In the genomic region with DNA sequence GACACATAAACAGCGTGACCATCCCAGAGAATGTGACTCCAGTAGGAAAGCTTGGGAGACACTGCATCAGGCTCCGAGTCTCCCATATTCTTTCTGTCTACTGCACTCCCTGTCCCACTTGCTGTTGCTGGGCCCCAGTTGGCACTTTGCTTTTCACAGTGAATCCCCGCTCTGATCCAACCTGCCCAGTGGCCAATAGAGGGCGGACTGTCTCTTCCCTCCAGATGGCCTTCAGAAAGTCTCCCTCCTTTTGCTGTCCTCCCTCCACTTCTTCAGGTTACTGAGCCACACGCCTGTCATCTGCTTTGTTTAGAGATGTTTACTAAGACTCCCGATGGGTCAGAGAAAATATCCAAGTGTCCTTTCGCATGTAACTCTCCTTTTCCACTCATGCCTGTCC, we compare ENCODE assay signal across 10 mouse cellular contexts. TPM values are rescaled to one million over a fixed set of nuclear protein-coding genes. Genes with fewer than 3 reads are reported as not detected.
DNase-seq lines count a peak whose midpoint lies in the region; ATAC-seq lines count a peak whose summit lies in the region.
"Had no signal": no experiment of that assay in that cellular context is flagged by ENCODE, and none has a peak within 500 bp of the region (broad histone marks: within the 10 kb centered on the region; RNA-seq: fewer than 3 reads in every experiment).

No protein-coding gene starts in this region.

- H3K9ac ChIP-seq in forebrain, embryonic 11.5 days (ENCODE audit: low read length), result no peak overlapping the region
- no peak overlapping the region for H3K9ac ChIP-seq in forebrain, embryonic 15.5 days (replicated peaks)
- H3K9ac ChIP-seq: heart, embryonic 15.5 days had no signal

- no peak for ATAC-seq in forebrain, embryonic 11.5 days (replicated peaks; ENCODE audit: low FRiP score)
- no peak for ATAC-seq in forebrain, embryonic 15.5 days (replicated peaks)

- no peak overlapping the region for H3K4me2 ChIP-seq in forebrain, embryonic 11.5 days (ENCODE audit: low read depth, low read length, severe bottlenecking)
- no peak overlapping the region for H3K4me2 ChIP-seq in forebrain, embryonic 15.5 days (replicated peaks)
- H3K4me2 ChIP-seq: heart, embryonic 15.5 days had no signal

- DNase-seq in forebrain, embryonic 11.5 days (ENCODE audit: low spot score), result peak; percentile 70
- DNase-seq in right cerebral cortex, postnatal 10 days (ENCODE audit: low spot score in 2 of 2), result peak; percentile 37 to 61
- no peak for DNase-seq in right cerebral cortex, postnatal 25 days
- peak; percentile 77 to 81 for DNase-seq in cerebellum, postnatal 14 days
- DNase-seq in heart, postnatal 25 days (ENCODE audit: low spot score), result peak; percentile 27
- DNase-seq in lung, postnatal 36 days, result peak; percentile 81
- peak; percentile 30 to 33 for DNase-seq in thymus, postnatal 36 days

- no peaks in the 10 kb centered on the region for H3K9me3 ChIP-seq in forebrain, embryonic 11.5 days (ENCODE audit: control insufficient read depth, low read length)
- no peaks in the 10 kb centered on the region for H3K9me3 ChIP-seq in forebrain, embryonic 15.5 days
- H3K9me3 ChIP-seq: heart, embryonic 15.5 days had no signal

- no peak overlapping the region for H3K4me3 ChIP-seq in forebrain, embryonic 11.5 days (ENCODE audit: low read depth, low read length)
- H3K4me3 ChIP-seq in forebrain, embryonic 15.5 days, result no peak overlapping the region
- H3K4me3 ChIP-seq: heart, embryonic 15.5 days; myocyte had no signal

- WGBS in forebrain, embryonic 11.5 days, result 25% methylated on average over 7 of the region's 7 CpGs
- 22% methylated on average over 7 of the region's 7 CpGs for WGBS in forebrain, embryonic 15.5 days

- peaks cover 3% of the 10 kb centered on the region; the same call in 1 of the 2 replicates for H3K27me3 ChIP-seq in forebrain, embryonic 11.5 days (ENCODE audit: control insufficient read depth, insufficient read depth, low read length)
- H3K27me3 ChIP-seq in forebrain, embryonic 15.5 days, result no peaks in the 10 kb centered on the region

- intact Hi-C loops in heart, postnatal 25 days (cut with DNase I), result loop anchor here (1.0 to 10.0 kb wide), 6 partner anchors 102 to 408 kb away; a partner anchor contains a TSS

- peaks cover 1% of the 10 kb centered on the region; the same call in 1 of the 2 replicates for H3K4me1 ChIP-seq in forebrain, embryonic 11.5 days (replicated peaks; ENCODE audit: control insufficient read depth, insufficient read depth, low read length)
- peaks cover 22% of the 10 kb centered on the region for H3K4me1 ChIP-seq in forebrain, embryonic 15.5 days

- H3K27ac ChIP-seq in forebrain, embryonic 11.5 days (ENCODE audit: low read depth, low read length), result no peak overlapping the region
- H3K27ac ChIP-seq in forebrain, embryonic 15.5 days (replicated peaks), result no peak overlapping the region
- H3K27ac ChIP-seq: heart, embryonic 15.5 days had no signal

- no peaks in the 10 kb centered on the region for H3K36me3 ChIP-seq in forebrain, embryonic 11.5 days (ENCODE audit: control insufficient read depth, insufficient read depth, low read length)
- no peaks in the 10 kb centered on the region for H3K36me3 ChIP-seq in forebrain, embryonic 15.5 days
- H3K36me3 ChIP-seq: heart, embryonic 15.5 days had no signal

RNA-seq across cellular contexts. Expression of a gene that starts 2.9 kb away (rescaled TPM):
- polyA plus RNA-seq in forebrain, embryonic 11.5 days (2014; fragmentation: Nextera tagmentation; extraction: Ambion mirVana), result 2.7 and 3.7 TPM in 2 replicates
- polyA plus RNA-seq in forebrain, embryonic 15.5 days (2015; fragmentation: Nextera tagmentation; extraction: Ambion mirVana), result 6.7 and 7.3 TPM in 2 replicates
- total RNA-seq in heart, postnatal 25 days (2021), result 10 to 100 TPM; 45.2 to 48.7 TPM
